Mouse (Mus musculus): Measurements from ENCODE around the gene Pax7. TPM values are rescaled to one million over a fixed set of nuclear protein-coding genes. Genes with fewer than 3 reads are reported as not detected.

The Pax7 gene
- total RNA-seq, 1 experiment from 2014 or later = not detected

GRCm38 (mm10) chr4:139747190-139747936 lies 86.0 kb downstream of the Pax7 start:
- DNase-seq = no peak

- DNase-seq = no peak
Observed at GRCm38 (mm10) chr4:139746177-139746576, 87.2 kb downstream of the Pax7 start.

DNA sequence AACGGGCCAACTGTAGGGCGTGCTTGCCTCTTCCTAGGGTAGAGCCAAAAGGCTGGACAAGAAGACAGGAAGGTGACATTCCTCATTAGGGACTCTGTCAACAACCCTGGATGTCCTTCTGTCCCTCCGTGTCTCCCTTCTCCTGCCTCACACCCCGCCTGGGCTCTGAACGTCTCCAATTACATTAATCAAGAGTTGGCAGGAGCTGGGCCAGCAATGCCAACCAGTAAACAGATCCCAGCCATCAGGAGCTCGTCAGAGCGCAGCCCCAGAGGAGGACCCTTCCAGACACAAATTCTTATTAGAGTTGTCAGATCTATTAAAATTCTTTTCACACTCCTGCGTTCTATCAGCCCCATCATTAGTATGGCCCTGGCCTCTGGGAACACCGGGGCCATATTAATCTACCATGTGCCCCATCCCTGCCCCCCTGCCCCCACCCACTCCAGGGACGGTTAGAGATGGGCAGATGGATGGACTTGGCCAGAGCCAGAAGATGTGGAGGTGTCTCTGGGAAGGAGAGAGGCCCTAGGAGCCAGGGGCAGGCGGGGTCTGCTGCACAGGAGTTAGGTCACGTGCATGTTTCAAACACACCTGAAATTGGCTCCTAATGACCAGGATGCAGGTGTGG lies 88.4 kb downstream of the Pax7 start:
- no peak for DNase-seq

DNA sequence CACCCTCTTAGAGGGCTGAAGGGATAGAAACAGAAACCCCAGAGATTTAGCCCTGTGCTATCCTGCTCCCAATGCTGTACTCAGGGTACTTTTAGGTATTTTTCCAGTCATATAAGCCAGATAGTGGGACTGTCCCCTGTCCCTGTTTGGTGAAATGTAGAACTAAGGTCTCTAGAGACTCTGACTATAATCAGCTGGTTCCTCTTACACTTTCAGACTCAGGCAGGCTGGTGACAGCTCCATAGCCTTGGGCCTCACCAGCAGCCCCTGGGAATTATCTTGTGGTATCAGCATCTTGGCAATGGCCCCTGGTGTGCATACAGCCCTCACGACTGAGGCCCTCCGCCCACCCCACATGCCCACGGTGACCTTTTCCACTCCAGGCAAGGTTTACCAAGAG lies 89.7 kb downstream of the Pax7 start:
- DNase-seq = no peak

DNA sequence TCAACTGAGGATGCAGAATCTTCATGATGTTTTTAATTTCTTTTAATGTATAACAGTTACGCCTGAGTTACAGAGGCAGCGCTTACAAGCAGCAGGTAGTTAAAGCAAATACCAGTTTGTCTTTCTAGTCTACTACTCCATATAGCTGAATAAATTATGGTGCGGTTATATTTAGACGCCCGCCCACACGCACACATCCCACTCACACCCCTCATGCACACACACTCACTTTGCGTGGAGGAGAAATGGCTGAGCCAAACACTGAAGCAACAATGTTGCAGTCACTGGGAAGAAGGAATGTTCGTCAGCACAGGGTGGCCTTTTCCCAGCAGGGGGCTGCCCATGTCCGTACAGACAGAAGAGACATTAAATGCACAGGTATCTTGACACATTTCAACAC lies 96.3 kb downstream of the Pax7 start:
- DNase-seq = no peak

- DNase-seq = no peak
Observed at GRCm38 (mm10) chr4:139727101-139727500, 106.2 kb downstream of the Pax7 start.

GRCm38 (mm10) chr4:139725421-139725820 lies 107.9 kb downstream of the Pax7 start:
- DNase-seq = no peak

DNA sequence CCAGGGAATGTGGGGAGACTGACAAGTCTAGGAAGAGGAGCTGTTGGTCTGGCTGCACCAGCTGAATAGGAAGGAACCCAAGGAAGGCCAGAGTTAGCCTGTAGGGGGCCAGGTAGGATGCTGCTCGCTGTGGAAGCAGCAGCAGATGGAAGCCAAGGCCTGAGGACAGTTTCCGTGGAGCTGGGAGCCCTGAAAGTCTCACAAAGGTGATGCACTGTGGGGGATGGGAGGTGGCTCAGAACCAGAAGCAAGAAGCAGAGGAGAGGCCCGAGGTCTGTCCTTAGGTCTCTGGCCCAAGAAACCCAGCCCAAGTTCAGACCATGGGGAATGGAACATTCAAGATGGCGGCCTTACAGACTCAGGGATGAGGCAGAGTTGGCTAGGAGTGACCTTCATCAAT lies 109.0 kb downstream of the Pax7 start:
- no peak for DNase-seq

DNA sequence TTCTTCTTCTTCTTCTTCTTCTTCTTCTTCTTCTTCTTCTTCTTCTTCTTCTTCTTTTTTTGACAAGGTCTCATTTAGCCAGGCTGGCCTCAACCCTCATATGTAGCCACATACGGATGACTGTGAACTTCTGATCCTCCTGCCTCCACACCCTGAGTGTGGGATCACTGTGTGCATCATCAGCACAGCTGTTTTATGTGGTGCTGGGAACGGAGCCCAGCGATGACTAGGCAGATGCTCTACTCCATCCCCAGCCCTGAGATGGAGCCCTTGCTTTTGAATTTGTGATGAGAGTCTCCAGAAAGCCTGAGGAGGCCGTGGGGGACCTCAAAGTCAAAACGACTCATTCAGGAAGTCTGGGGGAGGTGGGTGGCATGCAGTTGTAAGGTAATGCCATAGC lies 114.3 kb downstream of the Pax7 start:
- DNase-seq = no peak

GRCm38 (mm10) chr4:139716477-139717169 lies 116.7 kb downstream of the Pax7 start:
- peak; percentile 85 for DNase-seq

GRCm38 (mm10) chr4:139715241-139715932 lies 117.9 kb downstream of the Pax7 start:
- DNase-seq = no peak

DNA sequence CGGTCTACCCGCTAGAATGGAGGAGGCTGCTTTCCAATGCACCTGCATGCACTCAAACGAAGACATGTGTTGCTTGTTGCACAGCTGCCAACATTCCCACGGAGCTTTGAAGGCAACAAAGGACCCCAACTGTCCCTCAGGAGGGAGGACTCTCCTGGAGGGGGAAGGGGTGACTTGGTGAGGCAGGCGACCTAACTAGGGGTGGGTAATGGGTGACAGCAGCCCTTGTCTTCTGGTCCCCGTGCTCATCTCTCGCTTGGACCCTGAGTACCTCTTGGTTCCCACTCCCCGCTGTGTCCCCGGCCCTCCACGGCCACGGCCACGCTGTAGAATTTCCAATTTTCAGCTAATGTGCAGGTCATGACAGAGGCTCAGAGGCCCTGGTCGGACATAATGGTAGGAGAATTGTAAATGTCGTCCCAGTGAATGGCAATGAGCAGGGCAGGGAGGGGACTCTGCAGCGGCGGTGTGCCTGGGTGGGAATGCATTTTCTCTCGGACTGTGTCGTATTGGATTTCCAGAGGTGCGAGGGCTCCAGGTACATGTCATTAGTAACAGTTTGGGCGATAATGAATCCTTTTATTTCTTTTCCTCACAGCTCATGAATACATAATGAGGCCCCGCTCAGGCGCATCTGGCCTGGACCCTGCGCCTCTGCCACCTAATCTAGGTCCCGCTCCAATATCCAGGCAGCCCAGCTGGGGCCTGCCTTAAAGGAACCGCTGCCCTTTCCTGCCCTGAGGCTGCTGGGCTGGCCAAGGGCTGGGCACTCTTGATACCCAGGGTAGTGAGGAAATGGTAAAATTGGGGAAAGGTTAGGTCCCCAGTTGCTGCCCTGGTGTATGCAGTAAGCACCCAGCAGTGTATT lies 122.6 kb downstream of the Pax7 start:
- no peak for DNase-seq

- DNase-seq = no peak
Observed at GRCm38 (mm10) chr4:139705986-139706385, 127.3 kb downstream of the Pax7 start.

DNA sequence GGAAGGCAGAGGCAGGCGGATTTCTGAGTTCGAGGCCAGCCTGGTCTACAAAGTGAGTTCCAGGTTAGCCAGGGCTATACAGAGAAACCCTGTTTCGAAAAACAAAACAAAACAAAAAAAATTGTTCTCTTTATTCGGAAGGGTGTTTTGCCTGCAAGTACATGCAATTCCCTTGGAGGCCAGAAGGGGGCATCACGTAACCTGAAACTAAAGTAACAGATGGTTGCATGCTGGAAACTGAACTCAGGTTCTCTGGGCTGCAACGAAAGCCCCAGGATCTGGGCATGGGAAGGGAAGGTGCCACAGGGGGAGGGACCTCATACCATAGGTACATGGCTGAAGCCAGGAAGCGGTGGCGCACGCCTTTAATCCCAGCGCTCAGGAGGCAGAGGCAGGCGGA lies 129.9 kb downstream of the Pax7 start:
- no peak for DNase-seq

- DNase-seq = no peak
Observed at GRCm38 (mm10) chr4:139702914-139703313, 130.4 kb downstream of the Pax7 start.

DNA sequence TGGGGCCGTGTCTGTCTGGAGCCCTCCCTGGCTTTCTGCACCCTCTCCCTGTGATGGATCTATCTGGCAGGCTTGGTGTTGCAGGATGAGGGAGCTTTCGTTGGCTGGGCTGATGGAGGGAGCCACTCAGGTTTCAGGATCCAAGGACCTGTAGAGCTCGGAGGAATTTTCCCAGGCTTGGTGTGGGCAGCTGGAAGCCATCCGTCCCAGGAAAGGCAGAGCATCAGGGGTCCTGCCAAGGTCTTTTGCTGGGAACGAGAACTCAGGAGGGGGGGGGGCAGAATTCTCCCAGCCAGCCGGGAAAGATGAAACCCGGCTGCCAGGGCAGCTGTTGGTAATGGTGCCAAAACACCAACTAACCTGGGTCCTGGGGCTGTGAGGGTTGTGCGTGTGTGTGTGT lies 134.7 kb downstream of the Pax7 start:
- no peak for DNase-seq

GRCm38 (mm10) chr4:139697755-139698154 lies 135.6 kb downstream of the Pax7 start:
- DNase-seq = no peak

DNA sequence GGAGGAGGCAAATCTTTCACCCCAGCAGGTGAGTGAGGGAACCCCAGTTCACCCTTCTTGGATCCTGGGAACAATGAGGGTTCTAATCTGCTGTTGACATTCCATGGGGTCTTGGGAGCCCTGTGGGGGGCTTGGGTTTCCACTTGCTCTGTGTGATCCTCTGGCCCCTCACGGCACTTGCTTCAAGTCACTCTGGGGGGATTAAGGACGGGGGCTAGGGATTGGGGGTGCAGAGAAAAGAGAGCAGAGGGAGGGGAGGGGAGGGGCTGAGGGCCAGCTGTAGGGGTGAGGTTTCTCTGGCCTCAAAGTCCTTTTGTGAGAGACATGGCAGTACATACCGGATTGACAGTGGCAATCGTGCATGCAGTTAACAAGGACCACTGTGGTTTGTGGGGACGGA lies 140.0 kb downstream of the Pax7 start:
- DNase-seq = no peak

DNA sequence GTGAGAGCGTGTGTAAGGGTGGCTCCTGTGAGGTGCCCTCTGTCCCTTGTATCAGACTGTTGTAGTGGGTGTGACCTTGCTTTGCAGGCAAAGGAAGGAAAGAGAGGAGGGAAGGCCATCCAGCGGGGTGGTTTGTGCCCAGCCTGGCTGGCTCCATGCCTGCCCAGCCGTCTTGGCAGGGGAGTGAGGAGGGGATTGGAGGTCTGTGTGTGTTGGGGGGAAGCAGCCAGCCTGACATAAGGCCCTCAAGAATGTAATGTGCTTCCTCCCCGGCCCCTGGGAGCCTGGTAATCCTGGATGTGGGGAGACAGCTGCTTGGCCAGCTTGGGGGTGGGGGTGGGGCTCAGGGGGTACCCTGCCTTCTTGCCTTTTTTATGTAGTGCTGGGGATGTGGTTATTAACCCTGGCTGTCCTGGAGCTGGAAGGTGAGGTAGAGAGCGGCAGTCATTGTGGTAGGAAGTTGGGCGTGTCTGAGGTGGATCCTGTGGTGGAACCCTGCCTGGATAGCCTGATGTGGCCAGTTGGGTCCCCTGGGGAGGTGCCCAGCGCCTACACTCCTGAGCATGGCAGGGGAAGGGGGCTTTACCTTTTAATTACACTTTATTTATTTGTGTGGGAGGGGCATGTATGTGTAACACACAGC lies 143.6 kb downstream of the Pax7 start:
- peak; percentile 25 for DNase-seq

GRCm38 (mm10) chr4:139688058-139688457 lies 145.3 kb downstream of the Pax7 start:
- DNase-seq = no peak

Measured in adrenal gland, postnatal 14 days (tissue).